Mouse (Mus musculus) granulocyte monocyte progenitor cell, adult 5-6 weeks (primary cell): ENCODE data around the gene Nupl2. TPM values are rescaled to one million over a fixed set of nuclear protein-coding genes. Genes with fewer than 3 reads are reported as not detected.

ENCODE experiments used
- ATAC-seq: replicated peaks from 2 replicates; pipeline ENCODE4 v1.8.0; 2016; ENCODE audit warnings: mild to moderate bottlenecking, moderate TSS enrichment, inconsistent platforms; ENCODE audit not compliant: poor library complexity, severe bottlenecking
- total RNA-seq, 2 experiments: library from RNA; stranded (forward) in 1 of 2; stranded (reverse) in 1 of 2; fragments of 200-712, 200-1000 nt in 1 of 2; fragments of >200 nt in 1 of 2; fragmentation: Nextera tagmentation in 1 of 2; gene quantifications; 2 replicates each; pipeline ENCODE4 v1.2.3; 2014 to 2017

The Nupl2 gene
- total RNA-seq (2014; fragmentation: Nextera tagmentation) (14.2 and 18.3 TPM in 2 replicates), total RNA-seq (2017) (7.1 and 7.5 TPM in 2 replicates)

- peak; percentile 100 for ATAC-seq
Measured at GRCm38 (mm10) chr5:24164789-24165445, at the start of gene Nupl2. Gene Nupl2, plus strand, starts transcription at chr5:24164963.

DNA sequence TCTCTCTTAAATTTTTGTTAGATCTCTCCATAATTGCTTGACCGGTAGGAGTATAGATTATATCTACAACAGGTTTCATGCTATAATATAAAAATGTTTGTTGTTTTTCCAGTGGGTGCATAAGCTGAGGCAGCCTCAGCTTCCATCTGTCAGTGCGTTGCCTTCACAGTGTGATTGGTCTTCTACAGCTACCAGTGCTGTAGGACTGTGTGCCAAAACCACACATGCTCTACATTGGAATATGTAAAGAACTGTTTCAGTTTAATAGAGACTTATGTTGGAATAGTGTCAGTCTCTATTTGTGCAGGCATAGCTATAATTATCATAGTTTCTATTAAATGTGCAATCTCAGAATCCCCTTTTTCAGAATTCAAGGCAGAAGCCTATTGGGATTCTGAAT, 42.5 kb upstream of the Nupl2 start:
- no peak for ATAC-seq

DNA sequence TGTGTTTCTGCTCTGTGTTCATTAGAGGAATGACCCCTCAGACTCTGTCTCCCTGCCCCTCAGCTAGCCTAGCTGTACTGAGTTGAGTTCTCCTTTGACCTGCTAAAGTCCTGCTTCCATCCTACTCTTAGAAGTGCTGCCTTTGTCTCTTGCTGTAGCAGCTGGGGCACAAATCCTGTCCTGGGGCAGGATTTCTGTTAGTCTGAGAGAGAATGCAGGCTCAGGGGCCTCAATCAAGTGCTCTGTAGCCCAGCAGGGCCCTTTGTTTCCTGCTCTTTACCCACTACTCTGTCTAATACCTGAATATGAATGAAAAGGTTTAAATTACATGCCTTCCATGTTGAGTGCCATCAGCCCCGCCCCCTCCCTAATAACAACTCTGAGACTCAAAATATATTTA, 40.6 kb upstream of the Nupl2 start:
- ATAC-seq, result no peak

- ATAC-seq, result no peak
Measured at GRCm38 (mm10) chr5:24124579-24125276, 40.0 kb upstream of the Nupl2 start.

GRCm38 (mm10) chr5:24125910-24126636, 38.7 kb upstream of the Nupl2 start:
- ATAC-seq, result no peak

DNA sequence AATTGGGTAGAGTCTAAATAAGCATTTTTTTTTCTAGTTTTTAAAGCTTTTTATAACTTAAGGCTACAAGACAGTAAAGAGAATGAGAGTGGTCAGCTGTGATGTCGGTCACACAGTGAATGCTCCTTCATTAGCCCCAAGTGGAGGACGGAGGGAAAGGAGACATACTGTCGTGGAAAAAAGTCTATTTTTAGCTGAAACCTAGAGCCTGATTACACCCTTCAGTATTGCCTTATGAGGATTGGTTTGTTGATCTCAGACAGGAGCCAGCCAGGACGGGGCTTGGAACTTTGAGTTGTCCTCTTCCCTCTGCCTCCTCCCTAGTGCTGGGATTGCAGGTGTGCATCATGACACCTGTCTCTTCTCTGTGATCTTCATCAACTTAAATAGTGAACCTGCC, 37.8 kb upstream of the Nupl2 start:
- ATAC-seq, result no peak

DNA sequence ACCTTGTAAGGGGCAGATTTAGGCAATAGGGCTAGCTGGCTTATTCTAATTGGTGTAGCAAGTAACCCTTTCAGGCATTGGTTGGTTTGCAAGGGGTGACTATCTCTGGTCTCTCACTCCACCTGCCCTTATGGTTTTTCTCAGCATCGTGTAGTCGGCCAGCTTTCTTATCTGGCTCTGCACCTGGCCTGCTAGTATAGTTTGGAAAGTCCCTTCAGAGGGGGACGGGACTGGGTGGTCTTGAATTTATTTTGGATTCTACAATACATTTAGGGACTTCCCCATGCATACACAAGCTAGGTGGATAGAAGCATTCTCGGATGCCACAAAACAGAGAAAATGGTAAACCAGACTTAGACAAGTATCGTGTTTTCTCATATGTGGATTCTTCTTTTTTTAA, 17.8 kb upstream of the Nupl2 start:
- no peak for ATAC-seq

DNA sequence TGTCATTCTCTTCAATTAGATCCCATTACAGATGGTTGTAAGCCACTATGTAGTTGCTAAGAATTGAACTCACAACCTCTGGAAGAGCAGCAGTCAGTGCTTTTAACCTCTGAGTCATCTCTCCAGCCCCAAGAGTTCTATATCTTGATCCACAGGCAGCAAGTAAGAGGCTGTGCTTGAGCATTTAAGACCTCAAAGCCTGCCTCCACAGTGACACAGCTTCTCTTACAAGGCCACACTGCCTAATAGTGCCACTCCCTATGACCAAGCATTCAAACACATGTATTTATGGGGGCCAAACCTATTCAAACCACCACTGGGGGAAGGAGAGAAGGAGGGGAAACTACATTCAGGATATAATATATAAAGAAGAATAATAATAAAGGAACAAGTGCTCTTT, 12.6 kb upstream of the Nupl2 start:
- no peak for ATAC-seq

DNA sequence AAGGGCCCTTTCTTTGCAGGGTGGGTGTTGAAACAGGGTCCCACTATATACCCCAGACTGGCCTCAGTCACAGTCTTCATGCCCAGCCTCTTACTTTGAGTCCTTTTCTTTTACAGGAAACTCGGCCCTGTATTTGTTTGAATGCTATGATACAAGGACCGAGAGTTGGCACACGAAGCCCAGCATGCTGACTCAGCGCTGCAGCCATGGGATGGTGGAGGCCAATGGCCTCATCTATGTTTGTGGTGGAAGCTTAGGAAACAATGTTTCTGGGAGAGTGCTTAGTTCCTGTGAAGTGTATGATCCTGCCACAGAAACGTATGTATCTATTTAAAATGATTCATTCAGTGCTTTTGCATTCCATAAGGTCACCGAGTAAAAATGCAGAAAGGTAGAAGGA, 8.0 kb upstream of the Nupl2 start:
- no peak for ATAC-seq

GRCm38 (mm10) chr5:24167263-24167662, 2.5 kb downstream of the Nupl2 start:
- ATAC-seq, result no peak

DNA sequence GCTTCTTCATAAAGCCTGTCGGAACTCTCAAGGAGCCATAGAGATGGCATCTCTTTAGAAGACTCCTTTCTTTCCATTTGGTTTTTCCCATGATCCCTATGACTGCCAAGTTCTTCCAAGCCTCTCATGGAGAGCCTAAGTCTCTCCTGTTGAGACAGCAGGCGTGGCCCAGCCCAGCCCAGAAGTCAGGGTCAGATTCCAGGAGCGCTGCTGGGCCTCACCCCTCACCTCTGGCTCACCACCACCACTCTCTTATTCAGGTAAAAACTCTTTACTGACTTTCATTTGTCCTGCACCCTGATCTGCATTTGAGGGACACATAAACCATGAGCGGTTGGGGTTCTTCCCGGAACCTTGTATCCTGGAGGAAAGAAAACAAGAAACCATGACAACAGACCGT, 5.1 kb downstream of the Nupl2 start:
- no peak for ATAC-seq

DNA sequence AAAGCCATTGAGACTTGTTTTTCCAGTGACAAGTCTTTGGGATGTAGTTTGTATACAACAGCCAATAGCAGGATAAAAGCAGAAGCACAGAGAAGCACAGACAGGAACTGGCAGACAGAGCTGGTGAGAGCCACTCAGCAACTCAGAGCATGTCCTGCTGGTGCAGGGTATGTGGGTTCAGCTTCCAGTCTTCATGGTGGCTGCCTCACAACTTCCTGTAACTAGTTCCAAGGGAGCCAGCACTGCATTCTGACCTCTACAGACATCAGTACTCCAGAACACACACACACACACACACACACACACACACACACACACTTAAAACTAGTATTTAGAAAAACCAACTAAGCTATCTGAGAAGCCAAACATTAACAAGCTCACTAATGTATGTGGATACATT, 7.3 kb downstream of the Nupl2 start:
- ATAC-seq, result no peak

DNA sequence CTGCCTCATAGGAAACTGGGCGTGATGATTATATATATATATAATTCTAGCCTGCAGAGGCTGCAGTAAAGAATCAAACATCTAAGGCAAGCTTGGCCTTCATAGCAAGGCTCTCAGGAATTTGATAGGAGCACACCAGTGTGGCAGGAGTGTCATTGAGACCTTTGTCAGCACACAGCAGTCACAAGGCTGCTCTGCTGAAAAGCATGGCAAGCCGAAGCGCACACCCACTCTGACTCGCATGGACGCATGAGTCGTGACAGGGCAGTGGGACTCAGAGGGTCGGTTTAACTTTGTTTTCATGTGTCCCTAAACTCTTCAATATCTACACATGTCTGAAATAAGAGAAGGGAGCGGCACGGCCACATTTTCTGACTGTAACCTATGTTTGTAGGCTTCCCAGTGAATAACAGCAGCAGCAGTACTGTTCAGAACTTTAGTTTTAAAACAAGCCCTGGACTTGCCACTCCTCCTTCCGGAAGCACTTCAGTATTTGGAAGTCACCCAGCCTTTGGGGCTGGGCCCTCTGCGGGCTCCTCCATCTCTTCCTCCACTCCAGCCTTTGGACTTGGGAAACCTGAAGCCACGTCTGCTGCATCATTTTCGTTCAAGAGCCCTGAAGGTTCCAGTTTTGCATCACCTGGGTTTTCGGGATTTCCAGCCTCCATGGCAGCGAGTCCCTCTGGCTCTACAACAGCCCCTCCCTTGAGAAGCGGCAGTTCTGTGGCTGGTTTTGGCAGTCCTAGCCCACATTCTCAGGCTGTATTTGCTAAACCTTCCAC, 16.9 kb downstream of the Nupl2 start:
- no peak for ATAC-seq

DNA sequence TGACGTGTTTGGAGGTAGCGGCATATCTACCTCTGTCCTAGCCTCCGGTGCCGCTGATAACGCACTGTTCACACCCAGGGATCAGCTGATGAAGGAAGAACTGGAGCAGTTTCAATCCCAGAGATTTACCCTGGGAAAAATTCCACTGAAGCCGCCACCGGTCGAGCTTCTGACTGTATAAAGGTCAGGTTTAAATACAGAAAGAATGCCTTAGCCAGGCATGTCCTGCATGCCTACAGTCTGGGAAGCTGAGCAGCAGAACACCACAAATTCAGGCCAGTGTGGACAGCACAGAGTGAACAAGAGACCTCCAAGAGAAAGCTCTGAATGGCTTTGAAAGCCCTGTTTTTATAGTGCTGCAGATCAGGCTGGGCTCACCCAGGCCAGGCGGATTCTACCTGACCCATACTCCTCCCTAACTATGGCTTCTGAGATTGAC, 17.6 kb downstream of the Nupl2 start:
- ATAC-seq, result no peak

DNA sequence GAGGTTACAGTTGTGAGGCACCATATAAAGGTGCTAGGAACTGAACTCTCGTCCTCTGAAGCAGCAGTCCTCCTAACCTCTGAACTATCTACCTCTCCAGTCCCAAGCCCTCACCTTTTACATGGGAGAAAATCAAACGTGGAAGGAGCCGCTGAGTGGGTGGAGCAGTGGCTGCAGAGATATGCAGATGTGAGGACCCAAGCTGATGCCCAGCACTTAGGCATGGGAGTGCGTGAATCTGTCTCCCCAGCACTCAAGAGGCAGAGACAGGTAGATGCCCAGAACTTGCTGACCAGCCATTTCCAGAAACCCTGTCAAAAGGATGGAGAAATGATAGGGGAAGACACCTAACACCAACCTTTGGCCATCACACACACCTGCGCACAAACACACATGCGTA, 18.3 kb downstream of the Nupl2 start:
- ATAC-seq, result no peak

DNA sequence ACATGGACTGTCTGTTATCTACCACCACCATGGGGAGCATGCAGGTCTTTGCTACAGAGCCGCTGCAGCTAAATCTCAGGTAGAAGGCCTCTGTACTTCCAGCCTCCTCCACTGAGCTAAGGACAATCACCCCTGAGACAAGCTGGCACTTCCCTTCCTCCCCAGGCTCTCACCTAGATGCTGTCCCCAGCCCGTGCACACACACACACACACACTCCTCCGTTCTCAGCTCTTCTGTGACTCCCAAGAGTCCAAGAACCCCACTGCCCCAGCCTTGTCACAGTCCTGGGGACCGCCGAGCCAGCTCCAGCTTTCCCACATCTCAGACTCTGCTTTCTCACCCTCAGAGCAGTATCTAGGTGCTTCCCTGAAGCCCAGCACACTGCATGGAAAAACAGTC, 19.2 kb downstream of the Nupl2 start:
- ATAC-seq, result no peak

DNA sequence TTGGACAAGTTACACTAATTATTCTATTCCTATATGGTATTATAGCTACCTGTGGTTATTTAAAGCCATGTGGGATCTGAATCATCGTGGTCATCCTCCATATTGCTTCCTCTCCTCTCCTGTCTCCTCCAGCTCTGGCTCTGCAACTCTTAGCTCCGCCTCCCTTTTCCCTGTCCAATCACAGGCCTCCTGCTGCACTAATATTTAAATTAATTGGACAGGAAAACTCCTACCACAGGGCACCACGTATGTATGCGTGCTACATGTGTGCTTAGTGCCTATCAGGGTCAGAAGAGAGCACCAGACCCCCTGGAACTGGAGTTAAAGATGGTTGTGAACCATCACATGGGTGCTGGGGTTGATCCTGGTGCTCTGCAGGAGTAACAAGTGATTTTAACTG, 23.7 kb downstream of the Nupl2 start:
- ATAC-seq, result no peak

GRCm38 (mm10) chr5:24191821-24192220, 27.1 kb downstream of the Nupl2 start:
- no peak for ATAC-seq

DNA sequence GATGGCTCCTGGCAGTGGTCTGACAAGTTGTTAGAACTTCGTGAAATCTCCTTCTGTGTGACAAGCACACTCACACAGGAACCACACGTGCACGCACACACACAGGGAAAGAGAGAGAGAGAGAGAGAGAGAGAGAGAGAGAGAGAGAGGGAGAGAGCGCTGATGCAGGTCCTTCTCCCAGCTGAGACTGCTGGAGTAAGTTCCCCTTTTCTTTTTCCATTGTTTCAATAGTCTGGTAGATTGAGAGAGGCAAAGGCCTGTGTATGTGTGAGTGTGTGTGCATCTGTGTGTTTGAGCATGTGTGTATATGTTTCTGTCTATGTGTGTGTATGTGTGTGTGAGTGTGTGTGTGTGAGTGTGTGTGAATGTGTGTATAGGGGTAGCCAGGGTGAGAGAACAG, 36.2 kb downstream of the Nupl2 start:
- peak; percentile 25; the same call in 1 of the 2 replicates for ATAC-seq

GRCm38 (mm10) chr5:24202492-24202891, 37.7 kb downstream of the Nupl2 start:
- no peak for ATAC-seq

- no peak for ATAC-seq
Measured at GRCm38 (mm10) chr5:24203266-24203665, 38.5 kb downstream of the Nupl2 start.
